ENCODE assay signal across 16 mouse cellular contexts in genomic region chr1:131346916-131347555, GRCm38 (mm10).
DNase-seq lines count a peak whose midpoint lies in the region; ATAC-seq and TF ChIP-seq lines count a peak whose summit lies in the region.
"Had no signal": no experiment of that assay in that cellular context is flagged by ENCODE, and none has a peak within 500 bp of the region (broad histone marks: within the 10 kb centered on the region; RNA-seq: fewer than 3 reads in every experiment).

No protein-coding gene starts in this region.

- H3K79me2 ChIP-seq in myocyte (ENCODE audit: control insufficient read depth, insufficient read depth), result no peaks in the 10 kb centered on the region

- H3K27me3 ChIP-seq in myocyte (ENCODE audit: control insufficient read depth, insufficient read depth, insufficient read length), result no peaks in the 10 kb centered on the region
- H3K27me3 ChIP-seq: embryonic facial prominence, embryonic 13.5 days; hindbrain, embryonic 13.5 days; limb, embryonic 13.5 days; stomach, embryonic 15.5 days had no signal

- TF ChIP-seq POLR2A in myocyte (IDR thresholded peaks at IDR 0.05; ENCODE audit: insufficient read length, low read depth), result no peak

- no peak overlapping the region for H3ac ChIP-seq in myocyte (ENCODE audit: control insufficient read depth, insufficient read length)

- peaks cover 25% of the 10 kb centered on the region for H3K36me3 ChIP-seq in myocyte (ENCODE audit: control insufficient read depth, insufficient read depth)

- H3K4me3 ChIP-seq in myocyte, result no peak overlapping the region
- H3K4me3 ChIP-seq: embryonic facial prominence, embryonic 13.5 days; hindbrain, embryonic 13.5 days; limb, embryonic 13.5 days; stomach, embryonic 15.5 days had no signal

- H3K4me2 ChIP-seq in myocyte (ENCODE audit: low read depth), result no peak overlapping the region
- H3K4me2 ChIP-seq: embryonic facial prominence, embryonic 13.5 days; hindbrain, embryonic 13.5 days; limb, embryonic 13.5 days; stomach, embryonic 15.5 days had no signal

- 0 out of 2 replicates have a peak, but pooled peaks have one; percentile 32 for ATAC-seq in frontal cortex, adult (ENCODE audit: low TSS enrichment)
- ATAC-seq: intestine, postnatal 0 days had no signal

- DNase-seq in frontal cortex, postnatal 14 days (ENCODE audit: low spot score in 2 of 2), result no peak
- DNase-seq in lung, postnatal 10 days, result peak; percentile 32
- DNase-seq in lung, postnatal 14 days, result no peak
- DNase-seq in heart, adult 9 months (ENCODE audit: low spot score in 2 of 2), result peak; percentile 37 to 51
- no peak for DNase-seq in MN1 (ENCODE audit: low spot score)
- DNase-seq in spleen, adult 18-20 months, result no peak
- DNase-seq: cerebellum, adult 11-12 months; kidney, postnatal 36 days; layer of hippocampus, adult 9-11 months had no signal

TF ChIP-seq in myocyte, 11 proteins besides CTCF, POLR2A, EP300 and RAD21:
- peak; percentile 10 to 57 (median 43) for TF ChIP-seq MYOD1 (IDR thresholded peaks at IDR 0.05; ENCODE audit: control insufficient read depth in 1 of 3, insufficient read length in 2 of 3, low read depth in 2 of 3)
- no peak for TF ChIP-seq POLR2AphosphoS2 (IDR thresholded peaks at IDR 0.05; ENCODE audit: insufficient read length, low read depth)
- peak in 2 of 3 experiments; percentile 25 to 26 for TF ChIP-seq MYOG (IDR thresholded peaks at IDR 0.05; ENCODE audit: control insufficient read depth in 1 of 3, insufficient read depth in 1 of 3, insufficient read length in 2 of 3, low read depth in 2 of 3)

Comparison
In these comparisons a context has a peak if more than half of its experiments do, and no peak if none do; other contexts are left out.
1. DNase-seq: peak in lung, postnatal 10 days (single experiment) and heart, adult 9 months (2 of 2); none in frontal cortex, postnatal 14 days (0 of 2), lung, postnatal 14 days (single experiment), MN1 (single experiment) and spleen, adult 18-20 months (0 of 2).